Mouse (Mus musculus) forebrain, postnatal 0 days (tissue): ENCODE measurements around the gene Hps1. TPM values are rescaled to one million over a fixed set of nuclear protein-coding genes. Genes with fewer than 3 reads are reported as not detected.

Experiments
- ATAC-seq: fragments of 200-750 bp; cut with Nextera tagmentation; 2 replicates; pipeline ENCODE4 v1.8.0; 2017; ENCODE audit warnings: mild to moderate bottlenecking, moderate library complexity
- DNase-seq: peaks from one replicate; pipeline ENCODE4 v3.0.0-alpha.2; 2015
- H3K27ac ChIP-seq: fragments of 300-500 bp; sonication (generic); 2 replicates; pipeline ENCODE4 v1.5.1; 2014; ENCODE audit warnings: low read depth, mild to moderate bottlenecking, antibody characterized with exemption, low read length, moderate library complexity, mixed read lengths
- H3K27me3 ChIP-seq: fragments of 300-500 bp; sonication (generic); 2 replicates; pipeline ENCODE4 v1.6.1; 2014; ENCODE audit warnings: mild to moderate bottlenecking, low read length, mixed read lengths; ENCODE audit not compliant: insufficient read depth
- H3K36me3 ChIP-seq: fragments of 300-500 bp; sonication (generic); 2 replicates; pipeline ENCODE4 v1.6.1; 2014; ENCODE audit warnings: mild to moderate bottlenecking, moderate library complexity; ENCODE audit not compliant: insufficient read depth
- H3K4me1 ChIP-seq: fragments of 300-500 bp; sonication (generic); 2 replicates; pipeline ENCODE4 v1.6.1; 2014; ENCODE audit warnings: antibody characterized with exemption; ENCODE audit not compliant: insufficient read depth
- H3K4me2 ChIP-seq: fragments of 300-500 bp; sonication (generic); 2 replicates; pipeline ENCODE4 v1.6.1; 2014; ENCODE audit warnings: low read depth, mild to moderate bottlenecking, moderate library complexity
- H3K4me3 ChIP-seq: fragments of 300-500 bp; sonication (generic); 2 replicates; pipeline ENCODE4 v1.5.1; 2014; ENCODE audit warnings: low read depth, low read length, mixed read lengths
- H3K9ac ChIP-seq: fragments of 300-500 bp; sonication (generic); 2 replicates; pipeline ENCODE4 v1.6.1; 2014; ENCODE audit warnings: mild to moderate bottlenecking
- H3K9me3 ChIP-seq: fragments of 300-500 bp; sonication (generic); 2 replicates; pipeline ENCODE4 v1.6.1; 2016; ENCODE audit warnings: low read length
- CTCF ChIP-seq: sonication (generic); IDR thresholded peaks from 2 replicates; pipeline ENCODE4 v1.5.1; 2016; ENCODE audit warnings: antibody characterized with exemption, control low read depth, low read depth
- WGBS: fragments of 180-500 bp; shearing (Covaris S2); extraction: QIAGEN DNeasy Blood & Tissue Kit; methylation state at CpG from one replicate; pipeline ENCODE4 v1.1.7; 2014; 5-methylcytosine and 5-hydroxymethylcytosine counted together
- polyA plus RNA-seq: library from polyadenylated mRNA; unstranded; fragments of >200 nt; fragmentation: Nextera tagmentation; extraction: Ambion mirVana; gene quantifications from 2 replicates; pipeline ENCODE4 v1.2.1, GENCODE M21; 2015
- total RNA-seq: library from RNA; depleted of rRNA; stranded (reverse); fragments of >200 nt; gene quantifications from 2 replicates; pipeline ENCODE4 v1.2.3, GENCODE M21; 2014

The Hps1 gene
- total and polyA plus RNA-seq, 2 experiments from 2014 or later = 14.3 to 25.2 TPM

DNA sequence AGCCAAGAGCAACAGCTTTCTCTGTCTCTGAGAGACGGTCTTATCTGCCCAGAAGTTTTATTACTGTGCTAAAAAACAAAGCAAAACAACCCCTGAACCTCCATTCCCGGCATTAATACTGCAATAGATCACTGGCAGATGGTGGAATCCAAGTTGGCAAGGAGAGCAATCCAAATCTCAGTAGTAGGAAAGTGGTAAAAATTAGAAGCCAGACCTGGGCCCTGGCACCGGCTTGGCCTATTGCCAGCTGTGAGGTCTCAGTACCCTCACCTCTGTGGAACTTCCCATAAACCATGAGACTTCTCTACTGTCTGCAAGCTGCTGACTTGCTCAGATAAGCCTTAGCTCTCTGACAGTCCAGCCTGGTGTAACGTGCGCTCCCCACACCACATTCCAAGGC, 44.8 kb downstream of the Hps1 start:
- WGBS = 74% methylated on average over 5 of the region's 5 CpGs
- no peak for ATAC-seq

DNA sequence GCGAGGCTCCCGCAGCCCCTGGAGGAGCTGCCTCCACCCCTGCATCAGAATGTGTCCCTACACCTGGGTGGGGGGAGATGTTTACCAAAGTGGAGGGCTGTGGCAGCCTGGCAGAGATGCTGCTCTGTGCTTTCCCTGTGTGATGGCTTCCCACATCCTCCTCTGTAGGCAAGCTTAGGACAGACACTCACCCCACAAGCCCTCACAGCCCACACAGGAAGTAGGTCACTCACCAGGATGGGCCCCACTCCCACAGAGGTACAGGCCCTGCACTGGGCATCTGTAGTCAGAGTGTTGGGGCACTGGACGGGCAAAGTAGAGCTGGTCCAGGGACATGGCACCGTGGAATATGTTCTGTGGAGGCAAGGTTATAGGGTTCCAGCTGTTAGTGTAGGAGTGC, 52.4 kb downstream of the Hps1 start:
- ATAC-seq (no peak), DNase-seq (no peak)
- no peaks in the 10 kb centered on the region for H3K27me3 ChIP-seq
- TF ChIP-seq CTCF = no peak
- H3K27ac ChIP-seq = no peak overlapping the region
- H3K36me3 ChIP-seq = no peaks in the 10 kb centered on the region
- no peaks in the 10 kb centered on the region for H3K4me1 ChIP-seq
- no peak overlapping the region for H3K4me3 ChIP-seq
- WGBS = 97% methylated on average over 4 of the region's 4 CpGs
- no peak overlapping the region for H3K9ac ChIP-seq
- H3K4me2 ChIP-seq = no peak overlapping the region
- H3K9me3 ChIP-seq = no peaks in the 10 kb centered on the region

More for the DNA sequence above, 44.8 kb downstream of the Hps1 start:
- no peak for DNase-seq
- Histone ChIP-seq H3K4me3 (no peak overlapping the region), H3K27ac (no peak overlapping the region), H3K27me3 (no peaks in the 10 kb centered on the region), H3K36me3 (no peaks in the 10 kb centered on the region), H3K9me3 (no peaks in the 10 kb centered on the region), H3K4me2 (no peak overlapping the region), H3K4me1 (no peaks in the 10 kb centered on the region), H3K9ac (no peak overlapping the region)
- TF ChIP-seq CTCF = no peak

DNA sequence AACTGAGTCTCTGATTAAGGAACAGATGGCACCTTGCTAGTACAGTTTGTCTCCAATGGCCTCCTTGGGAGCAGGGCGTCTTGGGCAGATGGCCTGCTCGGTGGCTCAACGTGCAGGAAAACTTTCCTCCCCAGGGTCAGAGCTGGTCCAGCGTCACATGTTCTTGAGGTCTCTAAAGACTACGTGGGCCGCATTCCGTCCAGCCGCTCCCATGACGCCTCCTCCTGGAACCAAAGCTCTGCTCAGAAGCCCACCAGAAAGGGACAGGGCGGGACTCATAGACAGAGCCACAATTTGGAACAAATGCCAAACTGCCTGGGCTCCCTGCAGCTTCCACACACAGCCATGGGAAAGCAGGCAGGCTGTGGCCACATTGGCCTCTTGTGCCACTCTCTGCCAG, 53.0 kb downstream of the Hps1 start:
- WGBS = 90% methylated on average over 10 of the region's 10 CpGs
- ATAC-seq = no peak
- no peaks in the 10 kb centered on the region for H3K9me3 ChIP-seq

DNA sequence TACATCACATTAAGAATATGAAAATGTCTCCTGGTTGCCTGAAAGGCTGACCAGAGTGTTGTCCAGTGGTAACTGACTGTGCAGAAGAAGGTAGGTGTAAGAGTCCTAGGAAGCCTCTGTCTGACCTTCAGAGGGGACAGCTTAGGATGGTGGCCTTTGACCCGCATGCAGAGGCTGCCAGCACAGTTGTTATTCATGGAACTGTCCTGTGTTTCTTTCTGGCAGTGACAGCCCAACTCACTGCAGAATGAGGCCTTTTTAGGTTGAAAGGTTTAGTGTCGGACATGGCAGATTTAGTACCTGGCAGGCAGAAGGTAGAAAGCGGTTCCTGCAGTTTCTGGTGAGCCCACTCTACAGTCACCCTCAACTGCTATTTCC, 53.8 kb downstream of the Hps1 start:
- TF ChIP-seq CTCF = no peak
- Histone ChIP-seq H3K9me3 (no peaks in the 10 kb centered on the region), H3K4me2 (no peak overlapping the region), H3K9ac (no peak overlapping the region), H3K4me3 (no peak overlapping the region), H3K36me3 (no peaks in the 10 kb centered on the region), H3K27ac (no peak overlapping the region), H3K27me3 (no peaks in the 10 kb centered on the region), H3K4me1 (no peaks in the 10 kb centered on the region)
- WGBS = 88% methylated on average over 3 of the region's 3 CpGs
- DNase-seq (no peak), ATAC-seq (no peak)

More for the DNA sequence above, 53.0 kb downstream of the Hps1 start:
- Histone ChIP-seq H3K4me3 (no peak overlapping the region), H3K9ac (no peak overlapping the region), H3K27me3 (no peaks in the 10 kb centered on the region), H3K36me3 (no peaks in the 10 kb centered on the region), H3K4me2 (no peak overlapping the region), H3K27ac (no peak overlapping the region), H3K4me1 (no peaks in the 10 kb centered on the region)
- DNase-seq = no peak
- no peak for TF ChIP-seq CTCF

DNA sequence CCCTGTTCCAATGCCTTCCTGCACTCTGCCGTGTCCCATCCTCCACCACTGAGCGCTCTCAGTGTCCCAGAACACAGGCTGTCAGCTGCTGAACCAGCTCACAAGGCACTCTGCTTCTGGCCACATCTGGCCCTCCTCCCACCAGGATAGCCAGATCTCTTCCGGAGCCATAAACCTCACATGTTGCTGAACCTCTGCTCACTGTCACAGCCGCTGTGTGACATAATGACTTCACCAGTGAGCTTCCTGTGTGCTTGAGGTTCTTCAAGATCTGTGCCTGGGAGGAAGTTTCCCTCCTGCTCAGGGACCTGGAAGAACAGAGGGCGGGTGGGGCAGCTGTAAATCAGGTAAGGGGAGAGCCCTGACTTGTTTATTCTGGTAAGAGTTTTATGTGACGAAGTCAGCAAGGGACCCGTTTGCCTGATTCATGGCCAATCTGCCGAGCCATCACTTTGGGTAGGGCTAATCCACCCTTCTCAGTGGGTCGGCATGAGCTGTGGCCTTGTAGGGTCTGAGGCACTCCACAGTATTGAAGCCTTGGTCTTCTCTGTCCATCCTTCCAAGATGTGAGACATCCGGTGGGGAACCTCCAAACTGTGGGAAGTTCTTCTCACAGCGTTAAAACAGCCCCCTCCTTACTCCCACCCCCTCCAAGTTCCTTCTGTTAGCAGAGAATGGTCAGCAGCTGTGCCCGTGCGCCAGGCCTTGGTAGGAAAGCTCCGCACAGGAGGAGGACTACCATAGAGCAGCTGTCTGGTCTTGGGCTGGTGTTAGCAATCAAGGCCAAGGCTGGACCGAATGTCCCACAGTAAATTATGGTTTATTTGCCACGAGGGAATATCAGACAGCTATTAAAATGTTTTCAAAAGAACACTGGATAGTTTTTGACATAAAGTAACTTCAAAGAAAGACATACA, 54.5 kb downstream of the Hps1 start:
- Histone ChIP-seq H3K9ac (no peak overlapping the region), H3K27ac (no peak overlapping the region), H3K9me3 (no peaks in the 10 kb centered on the region), H3K27me3 (no peaks in the 10 kb centered on the region), H3K4me1 (no peaks in the 10 kb centered on the region), H3K36me3 (no peaks in the 10 kb centered on the region), H3K4me2 (no peak overlapping the region), H3K4me3 (no peak overlapping the region)
- WGBS = 86% methylated on average over 16 of the region's 16 CpGs
- no peak for TF ChIP-seq CTCF
- ATAC-seq = no peak
- no peak for DNase-seq

DNA sequence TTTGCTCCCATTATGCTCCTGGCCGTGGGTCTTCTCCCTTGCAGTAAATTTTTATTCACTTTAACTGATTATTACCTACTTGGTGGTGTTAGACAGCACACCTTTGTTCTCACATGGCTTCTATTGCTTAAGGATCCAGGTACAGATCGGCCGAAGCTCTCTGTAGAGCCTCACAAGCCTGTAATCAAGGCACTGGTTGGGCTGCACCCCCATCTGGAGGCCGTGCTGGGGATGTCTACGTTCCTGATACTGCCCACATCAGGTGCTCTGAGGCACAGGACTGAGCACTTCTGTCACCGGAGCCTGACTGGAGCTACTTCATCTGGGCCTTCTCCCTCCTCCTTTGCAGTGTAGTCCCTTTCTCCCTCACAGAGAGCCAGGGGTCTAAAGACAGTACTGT, 56.5 kb downstream of the Hps1 start:
- no peak overlapping the region for H3K9ac ChIP-seq

DNA sequence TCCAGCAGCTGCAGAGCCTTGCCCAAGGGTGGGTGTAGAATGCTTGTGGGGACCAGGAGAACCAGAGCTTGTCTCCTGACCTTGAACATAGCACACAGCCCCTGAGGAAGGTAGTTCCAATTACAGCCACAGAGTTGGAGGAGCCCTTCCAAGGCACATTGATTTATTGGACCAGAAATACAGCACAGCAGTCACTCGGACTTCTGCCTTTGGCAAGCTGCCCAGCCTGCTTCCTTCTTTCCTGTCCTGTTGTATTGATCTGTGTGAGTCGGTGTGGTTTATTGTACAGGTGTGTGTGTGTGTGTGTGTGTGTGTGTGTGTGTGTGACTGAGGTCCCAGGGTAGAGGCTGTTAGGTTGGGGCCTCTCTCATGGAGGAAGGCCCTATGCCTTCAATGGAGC, 57.3 kb downstream of the Hps1 start:
- no peak for DNase-seq
- WGBS = 19% methylated on average over 2 of the region's 2 CpGs

More for the DNA sequence above, 56.5 kb downstream of the Hps1 start:
- H3K9me3 ChIP-seq = no peaks in the 10 kb centered on the region
- no peaks in the 10 kb centered on the region for H3K36me3 ChIP-seq
- H3K4me1 ChIP-seq = no peaks in the 10 kb centered on the region
- no peak for TF ChIP-seq CTCF
- DNase-seq = no peak
- WGBS = 80% methylated on average over 6 of the region's 6 CpGs
- H3K4me2 ChIP-seq = no peak overlapping the region
- ATAC-seq = no peak
- H3K27ac ChIP-seq = no peak overlapping the region
- no peak overlapping the region for H3K4me3 ChIP-seq
- no peaks in the 10 kb centered on the region for H3K27me3 ChIP-seq

More for the DNA sequence above, 57.3 kb downstream of the Hps1 start:
- no peak overlapping the region for H3K27ac ChIP-seq
- no peaks in the 10 kb centered on the region for H3K27me3 ChIP-seq
- no peak for TF ChIP-seq CTCF
- H3K4me2 ChIP-seq = no peak overlapping the region
- ATAC-seq = no peak
- H3K36me3 ChIP-seq = no peaks in the 10 kb centered on the region
- H3K4me1 ChIP-seq = 0 out of 2 replicates have a peak, but pooled peaks cover under 1% of the 10 kb centered on the region
- H3K9ac ChIP-seq = no peak overlapping the region
- no peaks in the 10 kb centered on the region for H3K9me3 ChIP-seq
- no peak overlapping the region for H3K4me3 ChIP-seq
